Mouse (Mus musculus) heart, adult 18-20 months (tissue): ENCODE results near the gene Phactr2. TPM values are rescaled to one million over a fixed set of nuclear protein-coding genes. Genes with fewer than 3 reads are reported as not detected.

ENCODE experiments used
- DNase-seq, 2 experiments: peaks; one replicate each; pipeline ENCODE4 v3.0.0; 2021 to 2022; ENCODE audit warnings: mixed read lengths in 1 of 2
- total RNA-seq, 2 experiments: library from RNA; stranded (reverse); gene quantifications; 2 replicates each; pipeline ENCODE4 v1.2.3; 2021

Gene Phactr2
- total RNA-seq, 2 experiments from 2014 or later: 43.4 to 45.7 TPM

DNA sequence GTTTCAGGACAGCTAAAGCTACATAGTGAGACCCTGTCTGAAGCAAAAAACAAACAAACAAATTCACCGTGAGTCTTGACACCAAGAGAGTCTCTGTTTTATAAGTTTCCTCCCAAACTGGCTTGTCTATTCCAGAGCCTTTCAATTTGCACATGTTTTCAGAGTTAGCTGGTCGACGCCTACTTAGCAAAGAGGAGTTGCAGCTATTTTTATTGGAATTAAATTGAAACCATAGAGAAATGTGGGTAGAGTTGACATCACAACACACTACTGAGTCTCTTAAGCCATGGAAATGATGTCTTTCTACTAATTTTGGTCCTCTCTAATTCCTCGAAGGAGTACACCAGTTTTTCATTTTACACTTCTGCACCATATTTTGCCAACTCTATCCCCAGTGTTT is 313.3 kb downstream of the Phactr2 start:
- DNase-seq: no peak

Other genes with a start within 250 kb of the Phactr2 start
- 100 to 1,000 TPM; 173 to 185 TPM for gene Fuca2, start 25.1 kb upstream of the Phactr2 start, total RNA-seq
- gene Adat2, start 78.5 kb upstream of the Phactr2 start, total RNA-seq: 1 to 10 TPM; 2.7 to 3.2 TPM
- 10 to 100 TPM; 20.6 to 21.5 TPM for gene Pex3, start 78.7 kb upstream of the Phactr2 start, total RNA-seq